Mouse (Mus musculus) neural tube, embryonic 12.5 days (tissue): ENCODE measurements at regions not wholly inside any gene's neighbourhood (a gene's known extent, or its start where the extent isn't known, plus 50 kb on each side); places are given as distances from the start of the nearest gene placed in this dataset.
A peak's percentile ranks its signal among the peaks of the same experiment; 100 is the strongest.

Source experiments
- ATAC-seq: fragments of 200-750 bp; cut with Nextera tagmentation; 2 replicates; pipeline ENCODE4 v1.8.0; 2017; ENCODE audit warnings: low read depth, mild to moderate bottlenecking, moderate TSS enrichment, moderate library complexity; ENCODE audit not compliant: low FRiP score
- H3K27ac ChIP-seq: fragments of 300-500 bp; sonication (generic); 2 replicates; pipeline ENCODE4 v1.5.1; 2016
- H3K27me3 ChIP-seq: fragments of 300-500 bp; sonication (generic); replicated peaks from 2 replicates; pipeline ENCODE4 v1.6.1; 2016; ENCODE audit warnings: mild to moderate bottlenecking
- H3K36me3 ChIP-seq: fragments of 300-500 bp; sonication (generic); 2 replicates; pipeline ENCODE4 v1.6.1; 2016; ENCODE audit warnings: mild to moderate bottlenecking
- H3K4me1 ChIP-seq: fragments of 300-500 bp; sonication (generic); 2 replicates; pipeline ENCODE4 v1.6.1; 2016
- H3K4me2 ChIP-seq: fragments of 300-500 bp; sonication (generic); replicated peaks from 2 replicates; pipeline ENCODE4 v1.6.1; 2016; ENCODE audit warnings: mild to moderate bottlenecking
- H3K4me3 ChIP-seq: fragments of 300-500 bp; sonication (generic); 2 replicates; pipeline ENCODE4 v1.5.1; 2016
- H3K9ac ChIP-seq: fragments of 300-500 bp; sonication (generic); 2 replicates; pipeline ENCODE4 v1.6.1; 2016; ENCODE audit warnings: mild to moderate bottlenecking
- H3K9me3 ChIP-seq: fragments of 300-500 bp; sonication (generic); 2 replicates; pipeline ENCODE4 v1.6.1; 2016; ENCODE audit warnings: mild to moderate bottlenecking
- WGBS: fragments of 180-500 bp; shearing (Covaris S2); methylation state at CpG from one replicate; pipeline ENCODE4 v1.1.7; 2016; 5-methylcytosine and 5-hydroxymethylcytosine counted together

GRCm38 (mm10) chr9:118354911-118355310, 123.1 kb upstream of the Eomes start:
- Histone ChIP-seq H3K4me3 (no peak overlapping the region), H3K27ac (no peak overlapping the region), H3K9ac (no peak overlapping the region), H3K27me3 (no peaks in the 10 kb centered on the region), H3K4me1 (no peaks in the 10 kb centered on the region), H3K9me3 (0 out of 2 replicates have a peak, but pooled peaks cover 3% of the 10 kb centered on the region), H3K4me2 (no peak overlapping the region), H3K36me3 (no peaks in the 10 kb centered on the region)
- WGBS = 94% methylated on average over 10 of the region's 10 CpGs
- ATAC-seq = no peak

GRCm38 (mm10) chr9:118357406-118357805, 120.6 kb upstream of the Eomes start:
- Histone ChIP-seq H3K27me3 (no peaks in the 10 kb centered on the region), H3K4me1 (no peaks in the 10 kb centered on the region), H3K36me3 (no peaks in the 10 kb centered on the region), H3K9me3 (no peaks in the 10 kb centered on the region), H3K9ac (no peak overlapping the region), H3K4me3 (no peak overlapping the region), H3K27ac (no peak overlapping the region), H3K4me2 (no peak overlapping the region)
- 90% methylated on average over 8 of the region's 8 CpGs for WGBS
- no peak for ATAC-seq

GRCm38 (mm10) chr9:118363929-118364328, 114.1 kb upstream of the Eomes start:
- Histone ChIP-seq H3K9ac (no peak overlapping the region), H3K4me2 (no peak overlapping the region), H3K9me3 (no peaks in the 10 kb centered on the region), H3K27ac (no peak overlapping the region), H3K4me1 (no peaks in the 10 kb centered on the region), H3K36me3 (no peaks in the 10 kb centered on the region), H3K4me3 (no peak overlapping the region), H3K27me3 (no peaks in the 10 kb centered on the region)
- no peak for ATAC-seq
- 99% methylated on average over 2 of the region's 2 CpGs for WGBS

- no peak for ATAC-seq
- H3K36me3 ChIP-seq = no peaks in the 10 kb centered on the region
- no peaks in the 10 kb centered on the region for H3K27me3 ChIP-seq
- no peak overlapping the region for H3K9ac ChIP-seq
- no peaks in the 10 kb centered on the region for H3K4me1 ChIP-seq
- H3K27ac ChIP-seq = no peak overlapping the region
- H3K4me3 ChIP-seq = no peak overlapping the region
- no peak overlapping the region for H3K4me2 ChIP-seq
- WGBS = 86% methylated on average over 9 of the region's 9 CpGs
- no peaks in the 10 kb centered on the region for H3K9me3 ChIP-seq
Measured at GRCm38 (mm10) chr9:118365431-118365830, 112.6 kb upstream of the Eomes start.

GRCm38 (mm10) chr9:118367314-118367713, 110.7 kb upstream of the Eomes start:
- no peak for ATAC-seq
- Histone ChIP-seq H3K9ac (no peak overlapping the region), H3K4me1 (no peaks in the 10 kb centered on the region), H3K27ac (no peak overlapping the region), H3K36me3 (no peaks in the 10 kb centered on the region), H3K27me3 (no peaks in the 10 kb centered on the region), H3K4me2 (no peak overlapping the region), H3K4me3 (no peak overlapping the region), H3K9me3 (no peaks in the 10 kb centered on the region)
- 79% methylated on average over 4 of the region's 4 CpGs for WGBS

- ATAC-seq = no peak
- H3K9ac ChIP-seq = no peak overlapping the region
- H3K4me1 ChIP-seq = no peaks in the 10 kb centered on the region
- no peak overlapping the region for H3K27ac ChIP-seq
- H3K4me3 ChIP-seq = no peak overlapping the region
- H3K9me3 ChIP-seq = no peaks in the 10 kb centered on the region
- H3K27me3 ChIP-seq = no peaks in the 10 kb centered on the region
- no peak overlapping the region for H3K4me2 ChIP-seq
- no peaks in the 10 kb centered on the region for H3K36me3 ChIP-seq
- WGBS = 86% methylated on average over 6 of the region's 6 CpGs
Measured at GRCm38 (mm10) chr9:118370581-118370980, 107.4 kb upstream of the Eomes start.

GRCm38 (mm10) chr9:118374680-118375079, 103.3 kb upstream of the Eomes start:
- no peak for ATAC-seq
- no peak overlapping the region for H3K27ac ChIP-seq

DNA sequence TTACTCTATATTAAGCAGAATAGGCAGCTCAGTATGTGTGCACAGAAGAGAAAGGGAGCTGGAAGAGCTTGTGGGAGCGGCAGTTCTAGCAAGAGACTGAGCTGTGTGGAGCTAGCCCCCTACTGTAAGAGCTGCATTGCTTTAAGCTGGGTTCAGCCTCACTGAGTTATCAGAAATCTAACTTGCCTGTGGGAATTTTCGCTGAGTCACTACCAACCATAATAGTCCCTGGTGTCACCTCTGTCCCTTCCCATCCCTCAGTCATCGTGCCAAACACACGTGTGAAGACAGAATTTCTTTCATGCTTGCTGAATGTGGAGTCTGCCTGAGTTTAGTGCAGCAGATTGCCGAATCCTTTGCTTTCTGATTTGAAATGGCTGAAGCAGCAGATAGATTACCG, 99.0 kb upstream of the Eomes start:
- Histone ChIP-seq H3K4me3 (no peak overlapping the region), H3K36me3 (no peaks in the 10 kb centered on the region), H3K4me2 (no peak overlapping the region), H3K9ac (no peak overlapping the region), H3K4me1 (no peaks in the 10 kb centered on the region), H3K27me3 (no peaks in the 10 kb centered on the region), H3K9me3 (no peaks in the 10 kb centered on the region), H3K27ac (no peak overlapping the region)
- ATAC-seq = no peak
- WGBS = 35% methylated on average over 6 of the region's 6 CpGs

More at GRCm38 (mm10) chr9:118374680-118375079, 103.3 kb upstream of the Eomes start:
- H3K9ac ChIP-seq = no peak overlapping the region
- no peaks in the 10 kb centered on the region for H3K9me3 ChIP-seq
- no peaks in the 10 kb centered on the region for H3K36me3 ChIP-seq
- H3K4me3 ChIP-seq = no peak overlapping the region
- H3K27me3 ChIP-seq = no peaks in the 10 kb centered on the region
- H3K4me2 ChIP-seq = no peak overlapping the region
- WGBS = 92% methylated on average over 5 of the region's 5 CpGs
- H3K4me1 ChIP-seq = no peaks in the 10 kb centered on the region

GRCm38 (mm10) chr9:118382532-118382931, 95.5 kb upstream of the Eomes start:
- H3K4me1 ChIP-seq = no peaks in the 10 kb centered on the region
- no peak overlapping the region for H3K27ac ChIP-seq
- ATAC-seq = no peak
- WGBS = 86% methylated on average over 3 of the region's 3 CpGs
- H3K4me2 ChIP-seq = no peak overlapping the region
- no peak overlapping the region for H3K9ac ChIP-seq
- H3K9me3 ChIP-seq = no peaks in the 10 kb centered on the region
- no peaks in the 10 kb centered on the region for H3K36me3 ChIP-seq
- peaks cover 7% of the 10 kb centered on the region for H3K27me3 ChIP-seq
- no peak overlapping the region for H3K4me3 ChIP-seq

DNA sequence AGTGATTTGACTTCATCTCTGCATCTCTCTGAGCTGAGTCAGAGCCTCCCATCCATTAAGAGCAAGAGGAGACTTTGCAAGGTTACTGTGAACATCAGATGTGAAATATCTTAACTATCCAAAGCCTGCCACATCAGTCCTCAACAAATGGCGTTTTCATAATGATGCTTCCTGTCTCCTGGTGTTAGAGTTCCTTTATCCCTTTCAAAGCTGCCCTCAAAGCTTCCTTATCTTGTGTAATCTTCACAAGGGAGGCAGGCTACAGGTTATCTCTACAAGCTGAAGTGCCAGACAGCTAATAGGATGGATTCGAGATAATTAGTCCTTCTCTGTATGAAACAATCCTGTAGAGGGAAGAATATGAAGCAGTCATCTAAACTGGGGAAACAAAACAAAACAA, 93.4 kb upstream of the Eomes start:
- no peaks in the 10 kb centered on the region for H3K9me3 ChIP-seq

DNA sequence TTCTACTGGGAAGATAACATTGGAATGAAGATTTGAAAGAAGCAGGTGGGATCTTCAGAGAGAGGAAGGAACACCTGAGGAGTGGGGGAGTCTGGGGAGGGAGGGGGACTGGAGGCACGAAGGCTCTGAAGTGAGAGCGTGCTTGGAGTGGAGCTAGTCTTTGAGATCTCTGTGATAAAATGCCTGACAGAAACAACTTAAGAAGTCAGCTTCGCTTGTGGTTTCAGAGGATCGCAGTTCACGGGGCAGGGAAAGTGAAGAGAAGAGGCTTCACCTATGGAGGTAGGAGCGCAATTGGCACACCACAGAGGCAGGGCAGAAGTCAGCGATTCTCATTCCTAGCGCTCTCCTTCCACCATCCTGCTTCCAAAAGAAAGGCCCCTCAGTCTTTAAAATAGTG, 90.4 kb upstream of the Eomes start:
- Histone ChIP-seq H3K27ac (no peak overlapping the region), H3K36me3 (no peaks in the 10 kb centered on the region), H3K9ac (no peak overlapping the region), H3K9me3 (no peaks in the 10 kb centered on the region), H3K4me1 (peaks cover 3% of the 10 kb centered on the region; the same call in 1 of the 2 replicates), H3K4me2 (no peak overlapping the region), H3K4me3 (no peak overlapping the region), H3K27me3 (peaks cover 36% of the 10 kb centered on the region)
- ATAC-seq = no peak
- 25% methylated on average over 8 of the region's 8 CpGs for WGBS

More for the DNA sequence above, 93.4 kb upstream of the Eomes start:
- Histone ChIP-seq H3K36me3 (no peaks in the 10 kb centered on the region), H3K27me3 (peaks cover 25% of the 10 kb centered on the region), H3K4me1 (no peaks in the 10 kb centered on the region), H3K4me3 (no peak overlapping the region), H3K9ac (no peak overlapping the region), H3K27ac (no peak overlapping the region), H3K4me2 (no peak overlapping the region)
- 65% methylated on average over 2 of the region's 2 CpGs for WGBS
- no peak for ATAC-seq

DNA sequence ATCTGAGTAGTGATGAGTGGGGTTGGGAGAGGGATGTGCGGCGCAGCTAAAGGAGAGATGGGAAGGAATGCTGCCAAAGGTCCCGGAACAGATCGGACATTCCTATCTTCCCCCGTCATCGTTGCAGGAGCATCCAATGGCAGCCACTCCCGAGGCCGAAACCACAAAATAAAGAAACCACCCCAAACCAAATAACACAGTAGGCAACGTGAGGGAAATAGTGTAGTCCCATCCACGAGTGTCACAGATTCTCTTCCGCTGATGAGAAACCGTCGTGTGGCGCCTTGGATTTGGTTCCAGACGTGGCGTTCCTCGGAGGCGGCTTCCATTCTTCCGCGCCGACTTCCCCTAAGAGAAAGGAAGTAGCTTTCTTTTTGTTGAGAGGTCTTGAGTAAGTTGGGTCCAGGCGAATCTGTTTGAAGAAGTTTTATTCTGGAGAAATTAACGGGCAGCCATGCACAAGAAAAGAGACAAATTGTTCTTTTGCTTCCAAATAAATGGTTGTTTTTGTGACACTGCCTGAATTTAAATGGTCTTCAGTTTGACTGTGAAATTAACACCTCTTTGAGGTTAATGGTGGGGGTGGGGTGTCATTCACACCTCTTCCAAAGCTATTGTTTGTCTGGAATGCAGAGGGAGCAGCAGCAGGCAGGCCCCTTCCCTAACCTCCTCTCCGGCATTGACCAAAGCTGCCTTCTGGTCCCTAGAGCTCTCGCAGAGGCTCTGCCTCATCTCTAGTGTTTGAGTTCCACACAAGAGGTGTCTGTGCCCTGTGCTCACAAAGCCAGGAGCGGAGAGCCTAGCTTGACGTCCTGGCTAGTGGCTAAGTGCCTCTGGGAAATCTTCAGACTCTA, 88.3 kb upstream of the Eomes start:
- H3K36me3 ChIP-seq = no peaks in the 10 kb centered on the region
- peak overlapping the region; percentile 15; the same call in 1 of the 2 replicates for H3K4me3 ChIP-seq
- peaks cover 36% of the 10 kb centered on the region for H3K27me3 ChIP-seq
- no peak for ATAC-seq
- peaks cover 3% of the 10 kb centered on the region; the same call in 1 of the 2 replicates for H3K4me1 ChIP-seq
- WGBS = 1% methylated on average over 27 of the region's 27 CpGs
- H3K27ac ChIP-seq = no peak overlapping the region
- peak overlapping the region; percentile 46 for H3K4me2 ChIP-seq
- no peaks in the 10 kb centered on the region for H3K9me3 ChIP-seq
- no peak overlapping the region for H3K9ac ChIP-seq

DNA sequence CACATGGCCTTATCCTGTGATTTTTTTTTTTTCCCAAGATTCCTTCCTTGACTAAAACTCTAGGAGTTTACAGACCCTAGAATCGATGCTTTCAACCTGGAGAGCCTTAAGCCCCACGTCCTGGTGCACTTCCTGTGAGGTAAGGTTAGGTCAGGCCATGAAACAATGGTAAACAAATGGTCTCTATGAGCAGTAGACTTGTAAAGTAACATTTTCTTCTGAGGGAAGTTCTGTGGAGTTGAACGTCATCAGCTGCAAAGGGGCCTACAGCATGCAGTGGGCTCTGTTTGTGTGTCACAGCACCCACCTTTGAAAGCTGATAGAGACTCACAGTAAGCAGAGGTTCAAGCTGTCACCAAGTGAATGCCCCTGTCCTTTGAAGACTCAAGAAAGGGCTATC, 87.3 kb upstream of the Eomes start:
- 32% methylated on average over 3 of the region's 3 CpGs for WGBS
- H3K9ac ChIP-seq = no peak overlapping the region
- H3K27ac ChIP-seq = no peak overlapping the region
- H3K4me3 ChIP-seq = no peak overlapping the region
- H3K36me3 ChIP-seq = no peaks in the 10 kb centered on the region
- no peak overlapping the region for H3K4me2 ChIP-seq
- peaks cover 3% of the 10 kb centered on the region; the same call in 1 of the 2 replicates for H3K4me1 ChIP-seq
- ATAC-seq = no peak
- H3K9me3 ChIP-seq = no peaks in the 10 kb centered on the region
- H3K27me3 ChIP-seq = peaks cover 36% of the 10 kb centered on the region
